Mouse (Mus musculus) embryonic facial prominence, embryonic 11.5 days (tissue): ENCODE data around the gene Slc22a1. TPM values are rescaled to one million over a fixed set of nuclear protein-coding genes. Genes with fewer than 3 reads are reported as not detected.

Experiments
- ATAC-seq: fragments of 200-750 bp; cut with Nextera tagmentation; replicated peaks from 2 replicates; pipeline ENCODE4 v1.8.0; 2017; ENCODE audit warnings: low read depth; ENCODE audit not compliant: insufficient number of reproducible peaks, low FRiP score, low TSS enrichment
- DNase-seq: peaks from one replicate; pipeline ENCODE4 v3.0.0-alpha.2; 2015; ENCODE audit warnings: low spot score
- H3K27ac ChIP-seq: fragments of 300-500 bp; sonication (generic); replicated peaks from 2 replicates; pipeline ENCODE4 v1.5.1; 2014; ENCODE audit warnings: mild to moderate bottlenecking, low read depth, low read length, control low read depth
- H3K27me3 ChIP-seq: fragments of 300-500 bp; sonication (generic); 2 replicates; pipeline ENCODE4 v1.6.1; 2014; ENCODE audit warnings: mild to moderate bottlenecking, low read length, moderate library complexity, mixed read lengths; ENCODE audit not compliant: control insufficient read depth, insufficient read depth
- H3K36me3 ChIP-seq: fragments of 300-500 bp; sonication (generic); replicated peaks from 2 replicates; pipeline ENCODE4 v1.6.1; 2014; ENCODE audit warnings: low read depth, mild to moderate bottlenecking, low read length, moderate library complexity, mixed read lengths; ENCODE audit not compliant: control insufficient read depth, insufficient read depth
- H3K4me1 ChIP-seq: fragments of 300-500 bp; sonication (generic); 2 replicates; pipeline ENCODE4 v1.6.1; 2014; ENCODE audit warnings: low read length, mixed read lengths; ENCODE audit not compliant: control insufficient read depth, insufficient read depth
- H3K4me2 ChIP-seq: fragments of 300-500 bp; sonication (generic); 2 replicates; pipeline ENCODE4 v1.6.1; 2014; ENCODE audit warnings: low read depth, mild to moderate bottlenecking, control low read depth, low read length, moderate library complexity
- H3K4me3 ChIP-seq: fragments of 300-500 bp; sonication (generic); 2 replicates; pipeline ENCODE4 v1.5.1; 2014; ENCODE audit warnings: low read depth, low read length, control low read depth
- H3K9ac ChIP-seq: fragments of 300-500 bp; sonication (generic); replicated peaks from 2 replicates; pipeline ENCODE4 v1.6.1; 2014; ENCODE audit warnings: mild to moderate bottlenecking, control low read depth, low read length
- H3K9me3 ChIP-seq: fragments of 300-500 bp; sonication (generic); replicated peaks from 2 replicates; pipeline ENCODE4 v1.6.1; 2016; ENCODE audit warnings: mild to moderate bottlenecking, low read length, inconsistent platforms, mixed read lengths; ENCODE audit not compliant: control insufficient read depth
- WGBS: fragments of 180-500 bp; shearing (Covaris S2); extraction: QIAGEN DNeasy Blood & Tissue Kit; methylation state at CpG from one replicate; pipeline ENCODE4 v1.1.7; 2014; 5-methylcytosine and 5-hydroxymethylcytosine counted together
- polyA plus RNA-seq: library from polyadenylated mRNA; unstranded; fragments of >200 nt; fragmentation: Nextera tagmentation; extraction: Ambion mirVana; gene quantifications from 2 replicates; pipeline ENCODE4 v1.2.1, GENCODE M21; 2014

Slc22a1 gene
- not detected in 2 replicates for polyA plus RNA-seq

GRCm38 (mm10) chr17:12675646-12676045 is at the start of gene Slc22a1:
Gene Slc22a1 (minus strand): TSS chr17:12675829.
- no peak for DNase-seq
- H3K4me3 ChIP-seq, result no peak within 1 kb of the TSS
- H3K27ac ChIP-seq, result no peak within 1 kb of the TSS
- H3K36me3 ChIP-seq, result no peaks in the 10 kb centered on the region
- ATAC-seq, result no peak
- H3K4me2 ChIP-seq, result no peak within 1 kb of the TSS
- H3K4me1 ChIP-seq, result no peaks in the 10 kb centered on the region
- no peaks in the 10 kb centered on the region for H3K9me3 ChIP-seq
- H3K27me3 ChIP-seq, result no peaks in the 10 kb centered on the region
- 89% methylated on average over 7 of the region's 7 CpGs for WGBS
- no peak within 1 kb of the TSS for H3K9ac ChIP-seq

DNA sequence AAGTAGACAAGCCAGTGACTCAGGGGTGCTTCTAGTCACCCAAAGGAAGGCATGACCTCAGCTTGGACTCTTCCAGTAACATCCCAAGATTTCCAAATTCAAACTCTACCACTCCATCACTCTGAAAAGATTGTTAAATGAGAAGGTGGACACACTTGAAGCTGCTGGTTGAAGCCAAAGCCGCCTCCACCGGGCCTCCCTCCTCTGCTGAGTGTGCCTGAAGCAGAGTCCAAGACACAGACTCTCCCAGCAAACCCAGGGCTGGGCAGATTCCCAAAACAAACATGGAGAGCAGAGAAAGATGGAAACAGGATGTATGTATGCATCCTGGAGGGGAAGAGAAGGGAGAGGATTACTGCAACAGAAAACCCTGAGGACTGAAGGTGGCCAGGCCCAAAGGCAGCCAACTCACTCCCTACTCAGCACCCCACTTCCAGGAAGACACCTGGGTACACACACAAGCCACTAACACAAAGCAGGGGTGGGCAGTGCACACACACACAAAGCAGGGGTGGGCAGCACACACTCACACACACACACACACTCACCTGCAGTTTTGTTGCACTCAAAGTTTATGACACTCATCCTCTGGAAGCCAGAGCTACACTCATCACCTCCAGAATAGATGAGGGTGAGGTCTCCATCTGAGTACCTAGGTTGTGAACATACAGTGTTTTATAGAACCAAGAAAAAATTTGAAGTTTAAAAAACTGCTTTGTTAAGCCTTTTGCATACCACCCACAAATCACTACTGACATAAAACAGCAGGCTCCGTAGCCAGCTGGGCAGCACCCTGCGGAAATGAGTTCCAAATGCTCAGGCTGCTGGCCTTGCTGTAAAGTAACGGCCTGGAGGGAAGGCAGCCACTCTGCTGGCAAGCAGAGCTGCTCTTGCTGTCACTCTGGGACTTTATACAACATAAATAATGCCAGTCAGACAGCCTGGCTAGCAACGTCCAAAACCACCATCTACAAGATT is 49.4 kb upstream of the Slc22a1 start:
- no peak overlapping the region for H3K4me2 ChIP-seq
- H3K27me3 ChIP-seq, result no peaks in the 10 kb centered on the region
- no peak overlapping the region for H3K4me3 ChIP-seq
- H3K27ac ChIP-seq, result peak overlapping the region; percentile 72
- 53% methylated on average over 6 of the region's 6 CpGs for WGBS
- no peaks in the 10 kb centered on the region for H3K9me3 ChIP-seq
- H3K9ac ChIP-seq, result no peak overlapping the region
- ATAC-seq, result 0 out of 2 replicates have a peak, but pooled peaks have one; percentile 16
- no peaks in the 10 kb centered on the region for H3K4me1 ChIP-seq
- peak; percentile 77 for DNase-seq
- no peaks in the 10 kb centered on the region for H3K36me3 ChIP-seq

DNA sequence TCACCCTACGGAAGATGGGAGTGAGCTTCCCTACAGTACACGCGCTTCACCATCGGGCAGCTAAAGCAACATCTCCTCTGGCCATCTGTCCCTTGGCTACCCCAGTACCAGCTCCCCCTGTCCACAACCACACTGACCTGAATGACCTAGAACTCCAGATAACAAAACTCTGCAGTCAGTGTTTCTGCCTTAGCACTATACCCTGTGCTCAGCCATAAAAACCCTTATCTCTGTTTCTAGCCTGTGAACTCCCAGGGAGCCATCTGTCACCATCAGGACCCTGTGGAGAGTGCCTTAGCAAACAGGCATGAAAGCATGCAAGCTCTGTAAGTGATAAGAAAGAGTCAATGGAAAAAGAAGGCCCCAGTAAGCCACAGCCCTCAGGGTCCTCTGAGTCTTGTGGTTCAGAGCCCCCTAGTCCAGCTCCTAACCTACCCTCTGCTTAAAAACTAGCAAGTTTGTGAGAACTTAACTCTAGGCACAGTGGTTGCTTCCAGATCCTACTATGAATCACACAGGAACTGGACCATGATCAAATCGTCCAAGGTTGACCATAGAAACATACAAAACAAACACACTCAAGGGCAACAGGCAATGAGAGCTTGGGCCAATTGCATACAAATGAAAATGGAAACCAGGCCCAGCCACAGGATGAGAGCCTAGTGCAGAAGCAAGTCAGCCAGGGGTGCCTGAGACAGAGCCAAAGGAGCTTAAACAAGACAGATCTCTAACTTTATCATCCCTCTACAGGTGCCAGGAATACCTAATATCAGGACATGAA is 48.5 kb upstream of the Slc22a1 start:
- no peak overlapping the region for H3K4me3 ChIP-seq
- ATAC-seq, result no peak
- no peak for DNase-seq
- no peak overlapping the region for H3K4me2 ChIP-seq
- no peaks in the 10 kb centered on the region for H3K9me3 ChIP-seq
- peak overlapping the region; percentile 72 for H3K27ac ChIP-seq
- no peaks in the 10 kb centered on the region for H3K4me1 ChIP-seq
- no peaks in the 10 kb centered on the region; the same call in 1 of the 2 replicates for H3K36me3 ChIP-seq
- no peaks in the 10 kb centered on the region for H3K27me3 ChIP-seq
- no peak overlapping the region for H3K9ac ChIP-seq
- WGBS, result 86% methylated on average over 5 of the region's 5 CpGs

DNA sequence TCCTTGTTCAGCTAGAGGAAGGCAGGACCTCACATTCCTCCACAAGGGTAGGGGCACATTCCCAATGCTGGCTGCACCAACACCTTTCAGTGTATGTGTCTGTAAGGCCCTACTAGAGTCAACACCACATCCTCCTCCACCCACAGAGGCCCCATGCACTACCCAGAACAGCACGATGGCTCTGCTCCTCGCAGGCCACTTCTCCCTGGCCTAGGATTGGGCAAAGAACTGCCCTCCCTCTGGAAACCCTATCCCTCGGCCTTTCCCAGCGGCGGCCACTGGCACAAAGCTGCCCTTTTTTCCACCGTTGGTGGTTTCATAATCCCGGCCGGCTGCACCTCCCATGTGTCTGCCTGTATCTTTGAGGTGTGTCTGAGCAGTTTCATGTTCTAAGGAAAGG is 47.0 kb upstream of the Slc22a1 start:
- 0 out of 2 replicates have a peak, but pooled peaks have one; percentile 24 for ATAC-seq
- Histone ChIP-seq H3K36me3 (peaks cover 2% of the 10 kb centered on the region; the same call in 1 of the 2 replicates), H3K27ac (no peak overlapping the region), H3K4me3 (no peak overlapping the region), H3K4me1 (no peaks in the 10 kb centered on the region), H3K9me3 (no peaks in the 10 kb centered on the region), H3K9ac (no peak overlapping the region), H3K4me2 (no peak overlapping the region), H3K27me3 (no peaks in the 10 kb centered on the region)
- 24% methylated on average over 8 of the region's 8 CpGs for WGBS
- DNase-seq, result peak; percentile 21

DNA sequence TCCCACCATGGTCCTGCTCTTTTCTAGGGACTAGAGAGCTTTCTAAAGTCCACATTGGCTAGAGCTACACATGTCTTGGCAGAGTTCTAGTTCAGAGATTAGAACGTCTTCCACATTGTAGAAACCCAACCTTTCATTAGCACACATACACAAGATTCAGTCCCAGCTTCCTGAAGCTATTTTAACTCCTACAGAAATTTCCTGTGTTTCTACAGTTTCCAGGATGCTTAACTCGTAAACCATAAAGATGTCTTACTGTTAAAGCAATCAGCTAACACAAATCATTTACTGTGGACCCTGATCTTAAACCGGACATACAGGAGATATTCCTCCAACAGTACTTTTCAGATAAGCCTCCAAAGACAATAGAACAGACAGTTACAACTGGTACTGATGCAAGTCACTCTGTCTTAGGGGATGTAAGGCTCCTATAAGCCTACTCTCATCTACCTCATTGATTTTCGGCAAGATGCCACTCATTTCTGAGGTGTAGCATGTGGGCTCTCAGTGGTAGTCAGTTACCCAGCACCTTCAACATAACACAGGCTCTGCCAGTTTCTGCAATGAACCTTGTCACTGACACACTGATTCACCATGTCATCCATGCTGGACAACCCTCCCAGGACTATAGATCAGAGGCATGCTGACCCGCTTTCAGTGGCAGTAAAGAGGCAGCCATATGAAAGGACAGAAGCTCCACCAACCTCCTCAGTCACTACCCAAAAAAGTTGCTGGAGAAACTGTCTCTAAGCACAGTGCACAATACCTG is 45.7 kb upstream of the Slc22a1 start:
- Histone ChIP-seq H3K9me3 (no peaks in the 10 kb centered on the region), H3K4me1 (no peaks in the 10 kb centered on the region), H3K36me3 (peaks cover 2% of the 10 kb centered on the region; the same call in 1 of the 2 replicates), H3K27me3 (no peaks in the 10 kb centered on the region), H3K4me3 (no peak overlapping the region), H3K4me2 (no peak overlapping the region), H3K27ac (no peak overlapping the region), H3K9ac (no peak overlapping the region)
- DNase-seq, result no peak
- ATAC-seq, result no peak
- 86% methylated on average over 5 of the region's 5 CpGs for WGBS

DNA sequence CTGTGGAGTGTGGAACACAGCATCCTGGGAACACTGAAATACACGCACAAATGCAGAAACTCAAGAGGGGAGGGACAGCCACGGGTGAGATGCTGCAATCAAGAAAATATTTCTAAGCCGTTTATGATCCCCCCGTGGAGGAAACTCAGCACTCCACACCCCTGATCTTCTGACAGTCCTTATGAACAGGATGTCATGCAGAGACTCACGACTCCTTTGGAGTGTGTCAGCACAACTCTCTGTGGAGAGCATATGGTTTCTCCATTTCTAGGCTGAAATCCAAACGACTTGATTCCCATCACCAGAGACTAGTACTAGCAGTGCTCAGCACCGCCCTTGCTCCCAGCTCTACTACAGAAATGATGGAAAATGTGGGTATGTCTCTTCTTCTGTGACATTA is 42.6 kb upstream of the Slc22a1 start:
- no peak overlapping the region for H3K4me3 ChIP-seq
- no peaks in the 10 kb centered on the region for H3K27me3 ChIP-seq
- 78% methylated on average over 7 of the region's 7 CpGs for WGBS
- no peaks in the 10 kb centered on the region for H3K4me1 ChIP-seq
- H3K9ac ChIP-seq, result no peak overlapping the region
- no peak overlapping the region for H3K4me2 ChIP-seq
- peaks cover 2% of the 10 kb centered on the region; the same call in 1 of the 2 replicates for H3K36me3 ChIP-seq
- ATAC-seq (no peak), DNase-seq (no peak)
- no peak overlapping the region for H3K27ac ChIP-seq
- no peaks in the 10 kb centered on the region for H3K9me3 ChIP-seq

GRCm38 (mm10) chr17:12717445-12717844 is 41.8 kb upstream of the Slc22a1 start:
- no peaks in the 10 kb centered on the region for H3K9me3 ChIP-seq

More at GRCm38 (mm10) chr17:12717445-12717844, 41.8 kb upstream of the Slc22a1 start:
- no peak for ATAC-seq
- H3K36me3 ChIP-seq, result peaks cover 2% of the 10 kb centered on the region; the same call in 1 of the 2 replicates
- H3K4me3 ChIP-seq, result no peak overlapping the region
- H3K27ac ChIP-seq, result no peak overlapping the region
- no peak overlapping the region for H3K4me2 ChIP-seq
- 83% methylated on average over 4 of the region's 4 CpGs for WGBS
- DNase-seq, result no peak
- H3K27me3 ChIP-seq, result no peaks in the 10 kb centered on the region
- no peak overlapping the region for H3K9ac ChIP-seq
- H3K4me1 ChIP-seq, result no peaks in the 10 kb centered on the region
